Mouse (Mus musculus): ENCODE data around the gene Gm20896. TPM values are rescaled to one million over a fixed set of nuclear protein-coding genes. Genes with fewer than 3 reads are reported as not detected.
"Not testable (repeated sequence)": the region's sequence is repeated elsewhere in the genome, so short reads cannot be mapped to it uniquely, and the experiment has no call there.

The Gm20896 gene
- not detected for total RNA-seq (2018; cell fraction: chromatin; rRNA removed)
- total RNA-seq (2018; cell fraction: cytosol; rRNA removed) = not detected
- not detected for total RNA-seq (2018; cell fraction: nucleus; rRNA removed)
- polyA plus RNA-seq (2018) = not detected in 3 replicates

GRCm38 (mm10) chrY:35921426-35921825, at the start of gene Gm20896:
Gene Gm20896, minus strand, starts transcription at chrY:35921526.
- not testable (repeated sequence) for H3K27ac ChIP-seq; H3K4me3 ChIP-seq (ENCODE audit: inconsistent target); H3K36me3 ChIP-seq (ENCODE audit: inconsistent target); H3K79me2 ChIP-seq (ENCODE audit: inconsistent target)
- WGBS (ENCODE audit: missing documents) = no CpG with 5 or more reads among the region's 6 CpGs

Measured in macrophage (primary cell).